Mouse (Mus musculus) cerebellum, adult 2 months (tissue): ENCODE results near the gene Crcp. TPM values are rescaled to one million over a fixed set of nuclear protein-coding genes. Genes with fewer than 3 reads are reported as not detected.
A peak's percentile ranks its signal among the peaks of the same experiment; 100 is the strongest.

Experiments used
- DNase-seq, 2 experiments: peaks; one replicate each; pipeline ENCODE4 v3.0.0; 2021
- H3K27ac ChIP-seq: fragments of 200-500 bp; 2 replicates; pipeline ENCODE4 v1.5.1; 2012; ENCODE audit warnings: low read length, control low read depth, inconsistent platforms; ENCODE audit not compliant: insufficient read depth
- H3K27me3 ChIP-seq: fragments of 200-500 bp; 2 replicates; pipeline ENCODE4 v1.6.1; 2012; ENCODE audit warnings: inconsistent platforms, mild to moderate bottlenecking, low read length, moderate library complexity; ENCODE audit not compliant: control insufficient read depth, insufficient read depth
- H3K4me1 ChIP-seq: fragments of 200-500 bp; 2 replicates; pipeline ENCODE4 v1.6.1; 2011; ENCODE audit warnings: low read length; ENCODE audit not compliant: control insufficient read depth, insufficient read depth
- H3K4me3 ChIP-seq: fragments of 200-500 bp; replicated peaks from 2 replicates; pipeline ENCODE3; 2011; ENCODE audit warnings: mild to moderate bottlenecking, low read depth, low read length, control low read depth; ENCODE audit not compliant: insufficient read depth
- CTCF ChIP-seq: fragments of 200-500 bp; IDR thresholded peaks from 2 replicates; pipeline ENCODE4 v1.5.1; 2011; ENCODE audit warnings: low read depth, mild to moderate bottlenecking, control low read depth, low read length, moderate library complexity, borderline replicate concordance; ENCODE audit not compliant: insufficient read depth
- POLR2A ChIP-seq: fragments of 200-500 bp; IDR thresholded peaks from 2 replicates; pipeline ENCODE4 v1.6.1; 2011; ENCODE audit warnings: low read length, control low read depth, borderline replicate concordance; ENCODE audit not compliant: insufficient read depth
- WGBS: fragments of 180-500 bp; shearing (Covaris S2); methylation state at CpG from one replicate; pipeline ENCODE4 v1.1.7; 2018; 5-methylcytosine and 5-hydroxymethylcytosine counted together
- polyA plus RNA-seq: library from polyadenylated mRNA; depleted of rRNA; stranded (reverse); fragments of >200 nt; gene quantifications from 2 replicates; pipeline ENCODE4 v1.2.3, GENCODE M21; 2012

Crcp gene
- polyA plus RNA-seq, 1 experiment = 38.9 TPM

GRCm38 (mm10) chr5:130052510-130052909, 23.4 kb downstream of the Crcp start:
- Histone ChIP-seq H3K27me3 (no peaks in the 10 kb centered on the region), H3K4me3 (no peak overlapping the region), H3K27ac (no peak overlapping the region), H3K4me1 (peaks cover 28% of the 10 kb centered on the region)
- TF ChIP-seq POLR2A = no peak
- no peak for TF ChIP-seq CTCF
- no peak for DNase-seq
- WGBS = 55% methylated on average over 5 of the region's 5 CpGs

GRCm38 (mm10) chr5:130052955-130053354, 23.9 kb downstream of the Crcp start:
- WGBS = 67% methylated on average over 6 of the region's 6 CpGs

GRCm38 (mm10) chr5:130055688-130056087, 26.6 kb downstream of the Crcp start:
- no peak for DNase-seq
- H3K27ac ChIP-seq = no peak overlapping the region
- H3K4me1 ChIP-seq = peaks cover 22% of the 10 kb centered on the region
- no peak overlapping the region for H3K4me3 ChIP-seq
- no peaks in the 10 kb centered on the region for H3K27me3 ChIP-seq
- WGBS = over 99% methylated on average over 4 of the region's 4 CpGs
- TF ChIP-seq CTCF = no peak
- no peak for TF ChIP-seq POLR2A

More at GRCm38 (mm10) chr5:130052955-130053354, 23.9 kb downstream of the Crcp start:
- Histone ChIP-seq H3K27ac (no peak overlapping the region), H3K4me3 (no peak overlapping the region), H3K4me1 (peaks cover 28% of the 10 kb centered on the region), H3K27me3 (no peaks in the 10 kb centered on the region)
- no peak for DNase-seq
- TF ChIP-seq POLR2A = no peak
- no peak for TF ChIP-seq CTCF

- H3K4me1 ChIP-seq = peaks cover 16% of the 10 kb centered on the region
- no peak overlapping the region for H3K4me3 ChIP-seq
- no peak overlapping the region for H3K27ac ChIP-seq
- TF ChIP-seq CTCF (no peak), POLR2A (no peak)
- 92% methylated on average over 2 of the region's 2 CpGs for WGBS
- H3K27me3 ChIP-seq = no peaks in the 10 kb centered on the region
- DNase-seq = no peak
Observed at GRCm38 (mm10) chr5:130056303-130056702, 27.2 kb downstream of the Crcp start.

GRCm38 (mm10) chr5:130059413-130060328, 30.6 kb downstream of the Crcp start:
- peaks cover 10% of the 10 kb centered on the region for H3K4me1 ChIP-seq
- WGBS = 71% methylated on average over 12 of the region's 12 CpGs
- TF ChIP-seq CTCF (no peak), POLR2A (no peak)
- H3K4me3 ChIP-seq = no peak overlapping the region
- H3K27ac ChIP-seq = no peak overlapping the region
- H3K27me3 ChIP-seq = no peaks in the 10 kb centered on the region
- DNase-seq = no peak

GRCm38 (mm10) chr5:130060329-130060665, 31.2 kb downstream of the Crcp start:
- no peak for DNase-seq
- H3K27ac ChIP-seq = no peak overlapping the region
- peaks cover 10% of the 10 kb centered on the region for H3K4me1 ChIP-seq
- no peak overlapping the region for H3K4me3 ChIP-seq
- H3K27me3 ChIP-seq = no peaks in the 10 kb centered on the region
- WGBS = 96% methylated on average over 4 of the region's 4 CpGs
- TF ChIP-seq POLR2A (no peak), CTCF (no peak)

- WGBS = 74% methylated on average over 2 of the region's 2 CpGs
- no peak for TF ChIP-seq CTCF
- no peak for TF ChIP-seq POLR2A
- no peak for DNase-seq
- Histone ChIP-seq H3K27me3 (no peaks in the 10 kb centered on the region), H3K27ac (no peak overlapping the region), H3K4me1 (peaks cover 10% of the 10 kb centered on the region), H3K4me3 (no peak overlapping the region)
Observed at GRCm38 (mm10) chr5:130062096-130062495, 33.0 kb downstream of the Crcp start.

GRCm38 (mm10) chr5:130063760-130064159, 34.7 kb downstream of the Crcp start:
- WGBS = 4% methylated on average over 2 of the region's 2 CpGs
- peaks cover 10% of the 10 kb centered on the region for H3K4me1 ChIP-seq
- no peaks in the 10 kb centered on the region for H3K27me3 ChIP-seq
- no peak overlapping the region for H3K27ac ChIP-seq
- no peak overlapping the region for H3K4me3 ChIP-seq
- TF ChIP-seq CTCF (no peak), POLR2A (no peak)
- DNase-seq = peak; percentile 72 to 83
